Mouse (Mus musculus) kidney, adult 18-20 months (tissue): ENCODE measurements at regions not wholly inside any gene's neighbourhood (a gene's known extent, or its start where the extent isn't known, plus 50 kb on each side); places are given as distances from the start of the nearest gene placed in this dataset.

Source experiments
- DNase-seq: peaks from one replicate; pipeline ENCODE4 v3.0.0; 2021

DNA sequence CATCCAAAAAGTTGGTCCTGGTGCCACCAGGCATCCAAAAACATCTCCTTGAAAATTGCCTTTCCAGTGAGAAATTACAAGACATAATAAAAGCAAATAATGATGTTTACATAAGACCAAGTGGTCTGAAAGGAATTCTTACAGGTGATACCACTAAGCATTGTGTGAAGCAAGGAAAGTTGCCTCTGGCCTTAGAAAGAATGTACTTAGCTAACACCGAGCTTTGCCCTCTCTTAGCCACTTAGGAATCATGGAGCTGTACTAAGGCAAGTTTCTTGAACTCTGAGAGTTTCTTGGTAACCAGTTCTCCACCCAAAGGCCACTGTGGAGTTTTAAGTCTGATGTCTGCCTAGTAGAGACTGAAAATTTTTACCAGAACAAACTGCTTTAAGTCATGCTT, 359.4 kb upstream of the Cdh11 start:
- DNase-seq = no peak

DNA sequence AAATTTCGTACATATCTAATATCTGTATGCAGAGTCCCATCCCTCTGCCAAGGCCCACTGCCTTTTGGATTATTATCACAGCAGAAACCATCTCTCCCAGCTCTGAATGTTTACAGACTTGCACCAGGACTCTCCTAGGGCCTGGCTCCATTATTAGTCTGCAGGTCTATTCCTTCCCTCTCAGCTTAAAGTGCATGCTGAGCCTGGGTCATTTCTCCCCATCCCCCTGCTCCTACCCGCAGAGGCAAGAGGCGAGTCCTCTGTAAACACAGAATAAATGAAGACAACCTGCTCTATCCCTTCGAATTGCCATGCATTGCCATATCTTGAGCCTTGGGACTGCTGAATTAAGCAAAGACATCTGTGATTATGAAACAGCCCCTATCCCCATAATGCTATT, 362.6 kb upstream of the Cdh11 start:
- DNase-seq = no peak

DNA sequence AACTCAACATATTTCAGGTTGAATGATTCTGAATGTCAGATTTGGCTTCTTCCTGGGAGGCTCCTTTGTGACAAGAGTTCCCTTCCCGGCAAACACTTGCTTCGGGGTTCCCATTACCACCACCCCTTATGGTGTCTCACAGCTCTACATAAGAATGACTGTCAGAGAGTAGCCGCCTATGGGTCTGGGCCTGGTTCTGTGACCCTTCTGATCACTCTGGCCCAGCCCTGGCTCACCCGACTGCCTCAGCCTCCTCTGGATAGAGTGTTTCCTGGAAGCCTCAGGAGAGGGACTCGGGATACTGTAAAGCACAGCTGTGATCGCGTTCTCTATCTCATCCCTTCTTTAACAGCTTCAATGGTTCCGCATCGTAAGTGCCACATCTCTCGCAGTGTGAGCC, 363.0 kb upstream of the Cdh11 start:
- no peak for DNase-seq

DNA sequence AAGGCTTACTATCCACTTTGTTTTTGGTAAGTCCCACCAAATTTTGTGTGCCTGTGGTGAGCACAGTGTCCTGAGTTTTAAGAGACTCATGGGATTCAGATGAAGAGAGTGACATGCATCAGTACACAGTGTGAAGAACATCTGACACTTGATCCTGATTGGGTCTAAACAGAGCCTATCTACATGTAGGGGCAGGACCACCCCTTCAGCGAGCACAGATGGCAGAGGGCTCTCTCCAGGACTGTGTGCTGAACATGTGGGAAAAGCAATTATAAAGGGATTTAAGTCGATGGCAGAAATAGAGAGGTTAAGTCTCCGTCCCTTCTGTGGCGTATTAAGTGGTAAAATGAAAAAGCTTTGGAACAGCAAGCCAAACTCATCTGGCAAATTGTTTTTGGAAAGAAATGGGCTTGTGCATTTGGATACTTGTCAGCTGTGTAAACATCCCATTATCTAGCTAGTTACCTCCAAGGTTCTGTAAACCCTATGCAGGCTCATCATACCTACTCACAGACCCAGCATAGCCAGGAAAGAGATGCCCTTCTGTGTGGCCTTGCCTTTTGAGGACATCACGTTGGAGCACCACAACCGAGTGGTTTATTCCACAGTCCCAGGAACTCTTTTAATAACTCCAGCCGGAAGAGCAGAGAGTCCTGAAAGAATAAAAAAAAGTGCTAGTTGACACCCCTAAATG, 381.3 kb upstream of the Cdh11 start:
- DNase-seq = no peak

DNA sequence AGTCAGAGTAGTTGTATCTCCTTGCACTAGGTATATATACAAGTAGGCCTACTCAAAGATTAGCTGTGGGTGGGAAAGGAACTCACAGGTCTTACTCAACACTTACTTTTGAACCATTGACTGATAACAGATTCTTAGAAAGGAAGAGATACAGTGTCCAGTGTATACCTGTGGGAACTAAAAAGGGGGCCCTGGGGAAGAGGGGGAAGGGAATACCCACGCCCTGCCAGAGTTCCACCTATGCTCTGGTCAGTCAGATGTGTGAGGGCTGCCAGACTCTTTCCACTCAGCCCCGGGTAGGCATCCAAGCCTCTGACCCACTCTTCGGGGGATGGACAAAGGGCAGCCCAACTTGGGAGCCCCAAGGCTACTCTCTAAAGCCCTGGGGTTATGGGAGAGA, 387.9 kb upstream of the Cdh11 start:
- DNase-seq = no peak

DNA sequence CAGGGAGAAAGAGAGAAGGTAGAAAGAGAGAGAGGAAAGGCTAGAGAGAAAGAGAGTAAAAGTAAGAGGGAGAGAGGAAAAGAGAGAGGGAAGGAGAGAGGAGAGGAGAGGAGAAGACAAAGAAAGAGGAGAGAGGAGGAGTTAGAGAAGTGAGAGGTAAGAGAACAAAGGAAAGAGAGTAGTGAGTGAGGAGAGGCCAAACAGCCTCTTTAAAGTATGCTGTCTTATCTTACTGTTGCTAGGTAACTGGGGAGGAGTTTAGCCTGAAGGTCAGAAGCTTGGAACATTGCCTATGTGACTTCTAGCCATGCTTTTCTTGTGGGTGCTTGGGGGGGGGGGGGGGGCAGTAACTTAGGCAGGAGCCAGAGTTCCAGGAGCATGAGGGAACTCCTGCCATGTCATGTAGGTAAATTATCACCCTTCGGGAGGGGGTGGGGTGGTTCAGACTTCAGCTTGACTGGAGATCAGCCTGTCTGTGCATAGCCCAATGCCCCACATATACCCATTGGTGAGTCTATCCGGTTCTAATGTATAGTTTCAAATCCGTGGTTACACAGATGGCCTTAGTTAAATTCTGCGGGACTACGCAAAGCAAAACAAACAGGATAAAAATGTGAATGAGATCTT, 388.5 kb upstream of the Cdh11 start:
- no peak for DNase-seq

DNA sequence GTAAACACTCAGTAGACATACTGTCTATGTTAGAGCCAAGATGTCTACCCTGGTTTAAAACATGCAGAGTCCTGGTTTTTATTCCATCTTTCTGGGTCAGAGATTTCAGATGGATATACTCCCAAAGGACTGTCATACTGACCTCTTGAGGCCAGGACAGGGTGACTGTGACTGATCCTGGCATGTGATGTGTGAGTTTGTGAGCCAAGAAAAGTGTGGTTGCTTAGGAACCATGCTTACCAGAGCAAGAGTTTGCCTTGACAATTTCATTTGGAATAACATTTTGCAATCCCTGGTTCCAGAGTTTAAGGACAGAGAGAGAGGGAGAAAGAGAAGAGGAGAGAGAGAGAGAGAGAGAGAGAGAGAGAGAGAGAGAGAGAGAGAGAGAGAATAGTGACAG, 395.2 kb upstream of the Cdh11 start:
- DNase-seq = no peak

DNA sequence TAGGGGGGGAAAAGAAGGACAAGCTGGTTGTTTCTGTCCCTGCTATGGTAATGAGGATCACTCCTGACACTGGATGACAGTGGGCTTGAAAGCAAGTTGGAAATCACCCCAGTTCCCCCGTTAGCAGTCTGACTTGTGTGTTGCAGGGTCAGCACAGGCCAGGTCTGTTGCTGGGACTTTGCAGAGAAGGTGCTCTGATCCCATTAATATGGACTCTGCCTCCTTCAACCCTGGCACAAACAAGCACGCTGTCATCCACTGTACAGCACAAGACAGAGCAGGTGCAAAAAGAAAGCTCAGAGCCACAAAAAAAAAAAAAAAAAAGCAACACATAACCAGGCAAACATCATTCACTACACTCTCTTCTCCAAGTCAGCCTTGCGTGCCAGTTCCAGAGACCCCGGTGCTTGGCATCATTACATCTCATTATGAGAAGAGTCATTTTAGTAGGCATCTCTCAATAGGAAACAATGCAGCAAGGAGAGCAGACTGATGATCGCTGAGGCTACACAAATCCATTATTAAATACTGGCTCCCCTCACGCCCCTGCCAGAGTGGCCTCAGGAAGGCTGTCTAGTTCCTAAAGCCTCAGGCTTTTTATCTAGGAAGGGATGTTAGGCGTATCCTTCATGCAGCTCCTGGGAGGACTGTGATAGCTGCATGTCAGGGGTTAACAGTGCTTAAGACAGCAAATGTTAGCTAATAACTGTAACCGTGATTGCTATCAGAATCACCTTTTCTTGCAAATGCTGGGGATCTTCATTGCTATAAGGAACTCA, 403.5 kb upstream of the Cdh11 start:
- no peak for DNase-seq

DNA sequence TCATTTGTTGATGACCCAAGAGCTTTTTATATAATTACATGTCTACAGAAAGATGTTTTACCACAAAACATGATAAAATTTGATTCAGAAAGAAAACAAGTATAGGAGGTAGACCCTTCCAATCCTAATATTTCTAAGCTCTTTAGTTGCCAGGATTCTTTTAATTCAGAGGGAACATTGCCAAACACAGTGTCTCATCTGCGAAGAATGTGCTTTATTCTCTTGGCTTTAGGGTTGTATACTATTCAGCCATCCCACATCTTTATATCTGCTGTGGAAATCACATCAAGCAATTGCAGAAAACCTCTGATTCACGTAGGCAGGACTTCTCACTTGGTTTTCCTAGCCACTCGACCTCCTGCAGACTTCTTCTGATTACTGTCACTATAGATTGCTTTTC, 412.8 kb upstream of the Cdh11 start:
- DNase-seq = no peak

DNA sequence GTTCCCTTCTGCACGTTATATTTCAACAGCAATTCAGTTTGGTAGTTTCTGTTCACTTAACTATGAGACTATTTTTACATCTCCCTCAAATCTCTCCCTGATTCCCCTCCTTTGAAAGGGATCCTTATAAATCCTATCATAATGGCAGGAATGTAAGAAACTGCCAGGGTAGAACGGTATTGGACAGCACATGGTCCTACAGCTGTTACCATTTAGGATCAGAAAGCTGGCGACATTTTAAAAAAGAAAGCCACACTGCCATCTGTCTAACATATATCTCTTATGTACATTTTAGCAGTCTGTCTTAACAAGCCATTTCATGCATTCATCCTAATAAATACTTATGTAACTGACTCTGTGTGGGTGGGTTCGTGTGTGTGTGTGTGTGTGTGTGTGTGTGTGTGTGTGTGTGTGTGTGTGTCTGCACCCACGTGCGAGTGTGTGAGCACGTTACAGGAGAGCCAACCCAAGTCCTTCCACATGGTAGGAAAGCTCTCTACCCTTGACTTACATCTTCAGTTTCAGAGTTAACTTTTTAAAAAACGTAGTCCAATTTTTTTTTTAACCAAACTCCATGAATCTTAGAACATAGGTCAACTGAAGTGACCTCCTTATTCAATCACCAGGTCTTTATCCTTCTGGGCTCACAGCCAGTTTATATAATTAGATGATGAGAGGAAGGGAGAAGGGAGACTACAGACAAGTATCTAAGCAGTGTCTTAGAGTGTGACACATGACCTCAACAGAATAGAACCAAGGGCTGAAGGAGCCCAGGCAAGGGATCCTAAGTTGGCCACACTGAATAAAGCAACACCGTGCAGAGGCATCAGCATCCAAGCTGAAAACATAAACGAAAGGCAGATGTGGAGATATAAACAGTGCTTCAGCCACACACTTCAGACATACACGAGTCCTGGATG, 414.5 kb upstream of the Cdh11 start:
- no peak for DNase-seq

DNA sequence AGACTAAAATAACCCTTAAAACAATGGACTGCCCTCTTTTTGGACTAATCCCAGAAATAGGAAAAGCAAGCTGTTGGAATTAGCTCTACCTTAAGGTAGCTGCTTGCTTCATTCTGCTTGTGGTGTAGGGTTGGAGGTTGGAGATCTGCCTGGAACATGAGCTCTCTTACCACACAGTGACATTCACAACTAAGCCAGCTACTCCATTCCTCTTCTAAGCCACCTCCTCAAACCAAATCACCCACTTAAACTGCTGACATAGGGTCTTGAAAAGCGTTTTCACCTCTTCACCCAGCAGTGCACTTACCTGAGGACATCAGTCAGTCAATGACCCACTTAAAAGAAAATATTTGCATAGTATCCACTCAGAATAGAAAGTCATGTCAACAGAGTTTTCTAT, 418.3 kb upstream of the Cdh11 start:
- DNase-seq = no peak

DNA sequence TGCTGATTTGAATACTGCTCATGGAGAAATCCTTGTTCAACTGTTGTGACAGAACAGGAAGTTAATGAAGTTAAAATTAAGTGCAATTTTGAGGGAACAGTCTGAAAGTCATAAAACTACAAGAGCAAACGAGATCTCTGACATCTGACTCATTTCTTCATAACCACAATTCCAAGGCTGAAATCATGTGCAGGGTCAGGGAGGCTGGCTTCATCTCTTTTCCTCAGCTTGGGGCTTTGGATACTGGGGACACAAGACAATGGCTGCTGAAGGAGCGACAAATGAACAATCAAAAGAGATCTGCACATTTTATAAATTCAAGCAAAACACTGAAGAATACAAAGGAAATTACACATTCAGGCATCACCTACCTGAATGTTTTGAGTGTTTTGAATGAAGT, 429.2 kb upstream of the Cdh11 start:
- DNase-seq = no peak

DNA sequence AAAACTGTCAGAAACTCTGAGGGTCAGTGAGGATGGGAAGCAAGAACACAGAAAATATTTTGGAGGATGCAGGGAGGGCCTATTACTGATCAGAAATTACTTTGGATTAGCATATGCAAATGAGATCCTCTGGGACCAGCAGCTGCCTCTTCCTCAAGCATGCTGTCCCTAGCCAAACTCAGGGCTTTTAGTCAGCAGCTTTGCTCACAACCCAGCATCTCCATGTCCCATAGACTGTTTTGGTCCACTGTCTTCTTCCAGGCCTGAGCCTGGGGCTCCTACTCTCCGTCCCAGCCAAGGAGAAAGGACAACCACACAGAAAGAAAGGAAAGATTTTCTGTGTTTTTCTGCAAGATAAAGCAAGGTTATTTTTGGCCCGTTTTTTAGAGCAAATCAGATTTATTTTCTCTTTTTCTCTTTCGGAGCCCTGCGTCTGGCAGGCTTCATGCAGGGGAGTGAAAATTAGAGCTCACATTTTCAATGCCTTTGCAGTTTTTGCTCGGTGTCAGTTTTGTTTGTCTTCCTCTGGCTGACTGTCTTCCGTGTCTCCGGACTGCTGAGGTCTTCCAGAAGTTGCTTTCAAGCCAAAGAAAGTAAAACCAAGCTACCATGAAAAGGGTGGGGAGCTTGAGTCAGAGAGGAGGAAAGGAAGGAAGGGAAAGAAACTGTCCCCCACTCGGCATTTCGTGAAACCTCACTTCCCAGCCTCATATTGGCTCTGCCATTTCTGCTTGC, 445.5 kb upstream of the Cdh11 start:
- DNase-seq = peak; percentile 5

DNA sequence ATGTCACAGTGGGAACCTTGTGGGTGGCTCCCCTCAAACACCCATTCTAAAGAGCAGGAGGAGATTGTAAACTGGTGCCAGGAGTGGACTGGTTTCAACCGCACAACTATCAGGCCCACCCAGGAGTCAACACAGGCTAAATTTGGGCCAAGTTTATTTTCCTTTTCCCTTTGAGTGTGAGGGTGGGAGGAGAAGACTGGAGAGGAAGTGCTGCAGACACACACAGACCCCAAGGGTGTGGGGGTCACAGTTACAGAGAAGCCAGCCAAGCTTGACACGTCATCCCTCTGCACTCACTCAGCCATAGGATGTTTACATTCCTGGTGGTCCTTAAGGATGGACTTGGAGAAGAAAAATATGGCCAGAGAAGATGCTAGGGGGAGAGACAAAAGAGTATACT, 448.9 kb upstream of the Cdh11 start:
- no peak for DNase-seq

DNA sequence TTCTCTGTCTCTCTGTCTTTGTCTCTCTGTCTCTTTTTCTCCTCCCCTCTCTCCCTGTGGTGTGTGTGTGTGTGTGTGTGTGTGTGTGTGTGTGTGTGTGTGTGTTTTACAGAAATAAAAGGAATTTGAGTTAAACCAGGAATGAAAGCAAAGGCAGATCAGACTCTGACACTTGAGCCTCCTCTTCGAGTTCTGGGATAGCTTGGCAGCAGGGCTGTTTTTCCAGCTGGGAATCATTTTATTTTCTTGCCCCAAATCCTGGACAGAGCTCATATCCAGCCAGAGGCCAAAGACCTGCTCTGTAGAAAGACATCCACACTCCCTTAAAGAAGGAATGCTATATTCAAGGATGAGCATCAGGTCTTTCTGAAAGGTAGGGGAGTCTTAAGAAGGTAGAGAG, 450.2 kb upstream of the Cdh11 start:
- peak; percentile 8 for DNase-seq

DNA sequence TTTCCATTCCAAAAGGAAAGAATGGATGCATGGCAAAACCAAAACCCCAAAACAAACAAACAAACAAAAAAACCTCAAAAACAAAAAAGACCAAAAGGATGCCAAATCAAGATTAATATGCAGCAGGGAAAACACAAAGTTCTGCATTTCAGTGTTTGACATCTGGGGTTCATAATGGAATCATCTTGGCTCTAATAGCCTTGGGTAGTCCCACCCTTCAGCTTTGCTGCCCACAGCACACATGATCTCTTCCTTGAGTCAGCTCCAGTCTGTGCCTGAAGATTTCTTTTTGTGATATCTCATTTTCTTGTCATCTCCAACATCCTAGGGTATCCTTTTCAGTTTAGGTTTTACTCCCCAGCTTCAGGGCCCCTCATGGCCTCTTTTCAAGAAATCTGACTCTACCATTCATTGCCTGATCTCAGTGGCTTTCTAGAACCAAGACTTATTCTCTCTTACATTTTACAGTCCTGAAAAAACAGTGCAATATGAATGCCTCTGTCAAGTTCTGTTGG, 453.1 kb upstream of the Cdh11 start:
- DNase-seq = no peak

DNA sequence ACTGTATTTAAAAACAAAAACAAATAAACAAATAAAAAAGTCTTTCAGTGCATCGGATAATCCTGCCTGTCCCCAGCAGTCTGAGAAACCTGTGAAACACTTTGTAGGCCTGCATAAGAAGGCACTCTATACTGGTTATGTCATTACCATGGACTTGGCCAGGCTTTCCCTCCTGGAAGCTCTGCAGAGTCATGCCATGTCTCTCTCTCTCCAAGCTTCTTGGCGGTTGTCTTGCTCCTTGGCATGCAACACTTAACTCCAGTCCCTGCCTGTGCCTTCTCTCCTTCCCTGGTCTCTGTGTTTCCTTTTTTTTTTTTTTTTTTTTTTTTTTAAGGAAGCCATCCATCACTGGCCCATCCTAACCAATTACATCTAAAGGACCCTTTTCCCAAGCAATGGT, 458.7 kb upstream of the Cdh11 start:
- DNase-seq = no peak

DNA sequence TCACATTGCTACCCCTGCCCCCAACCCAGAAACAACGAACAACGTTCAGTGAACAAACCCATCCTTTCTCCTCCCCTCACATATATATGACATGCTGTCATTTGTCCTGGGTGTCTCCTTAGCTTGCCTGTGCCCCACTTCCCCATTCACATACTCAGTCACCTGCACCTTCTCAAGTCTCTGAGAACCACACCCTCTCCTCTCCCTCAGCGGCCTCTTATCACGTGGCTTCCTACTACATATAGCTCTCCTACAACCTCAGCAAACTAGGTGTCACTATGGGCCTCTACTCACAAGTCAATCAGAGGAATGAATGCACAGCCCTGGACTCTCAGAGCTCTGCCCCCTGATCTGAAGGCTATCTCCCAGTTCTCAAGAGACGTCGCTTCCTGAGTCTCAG, 459.2 kb upstream of the Cdh11 start:
- no peak for DNase-seq

DNA sequence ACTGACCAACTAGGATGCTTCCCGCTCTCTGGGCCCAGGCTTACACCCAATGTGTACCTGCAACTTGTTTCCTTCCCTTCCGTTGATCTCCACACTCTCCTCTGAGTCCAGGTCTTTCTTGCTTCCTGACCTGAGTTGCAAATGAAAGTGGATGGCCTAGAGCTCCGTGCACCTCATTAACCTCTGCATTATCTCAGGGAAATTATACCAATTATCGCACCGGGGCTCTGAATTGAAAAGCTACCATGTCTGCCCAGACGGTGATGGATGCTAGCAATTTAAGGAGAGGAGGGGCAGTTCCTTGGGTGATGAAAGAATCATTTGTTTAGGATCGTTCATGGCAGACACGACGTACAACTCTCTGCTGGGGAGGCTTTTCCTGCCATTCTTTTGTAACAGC, 460.4 kb upstream of the Cdh11 start:
- no peak for DNase-seq

DNA sequence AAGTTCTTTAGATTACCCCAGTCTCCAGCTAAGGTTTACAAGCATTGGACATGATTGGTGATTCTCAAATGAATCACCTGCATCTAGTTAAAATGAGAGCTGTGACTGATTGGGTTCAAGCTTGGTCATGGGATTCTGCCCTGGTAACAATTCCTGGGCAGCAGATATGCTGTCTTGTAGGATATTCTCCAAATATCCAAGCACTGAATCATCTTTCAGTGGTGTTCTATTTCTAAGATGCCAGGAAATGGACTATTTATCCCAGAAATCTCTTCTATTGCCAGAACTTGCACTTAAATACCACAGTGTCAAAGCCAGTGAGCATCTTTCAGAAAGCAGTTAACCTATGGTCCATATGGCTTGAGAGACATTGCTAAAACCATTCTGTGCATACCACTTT, 475.8 kb upstream of the Cdh11 start:
- no peak for DNase-seq

DNA sequence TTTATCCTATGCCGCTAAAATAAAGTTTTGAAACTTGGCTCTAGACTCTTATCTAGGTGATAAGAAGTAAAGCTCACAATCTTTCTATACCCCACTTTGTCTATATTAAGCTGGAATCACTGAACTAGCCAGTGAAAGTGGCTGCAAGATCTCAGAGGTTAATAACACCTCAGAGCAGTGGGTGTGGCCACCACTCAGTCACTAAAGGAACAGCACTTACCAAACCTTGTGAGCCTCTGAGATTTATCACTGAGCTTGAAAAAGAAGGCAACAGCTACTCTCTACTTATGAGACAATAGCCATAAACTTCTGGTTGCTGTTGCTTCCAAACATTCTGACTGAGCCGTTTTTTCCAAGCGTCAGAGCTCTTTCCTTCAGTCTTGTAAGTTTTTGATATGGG, 484.6 kb upstream of the Cdh11 start:
- DNase-seq = no peak

DNA sequence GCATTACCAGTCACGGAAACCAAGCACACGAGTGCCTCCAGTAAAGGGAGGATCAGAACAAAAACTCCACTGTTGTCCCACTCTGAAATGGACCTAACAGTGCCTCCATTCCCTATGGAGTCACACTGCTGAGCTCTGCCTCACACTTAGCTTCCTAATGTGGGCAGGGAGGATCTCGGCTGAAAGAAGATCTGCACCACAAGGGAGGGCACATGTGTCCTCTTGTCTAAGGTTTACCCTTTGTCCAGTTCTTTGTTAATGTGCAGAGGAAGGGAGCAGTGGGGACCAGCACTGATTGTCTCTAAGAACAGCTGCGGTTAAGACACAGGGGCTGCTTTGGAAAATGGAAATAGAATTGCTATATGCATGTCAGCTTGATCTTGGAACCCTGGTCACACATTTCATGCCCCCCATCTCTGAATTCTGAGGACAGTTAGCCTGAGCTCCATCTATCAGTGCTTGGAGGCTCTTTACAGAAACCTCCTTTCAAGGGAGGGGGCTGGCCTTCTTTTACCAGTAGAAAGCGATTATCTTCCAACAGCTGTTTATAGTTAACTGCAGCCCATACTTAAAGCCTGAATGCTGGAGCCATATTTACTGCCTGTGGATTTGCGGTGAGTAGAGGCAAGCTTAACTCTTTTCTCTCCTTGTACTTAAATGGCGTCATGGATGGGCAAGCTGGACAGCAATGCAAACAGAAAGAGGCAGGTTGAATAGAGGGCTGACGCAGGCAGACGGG, 485.5 kb upstream of the Cdh11 start:
- DNase-seq = no peak
